Mouse (Mus musculus): Measurements from ENCODE around the gene Adck2. TPM values are rescaled to one million over a fixed set of nuclear protein-coding genes. Genes with fewer than 3 reads are reported as not detected.

Gene Adck2
- polyA plus RNA-seq, 1 experiment from 2014 or later, result 28.4 TPM

DNA sequence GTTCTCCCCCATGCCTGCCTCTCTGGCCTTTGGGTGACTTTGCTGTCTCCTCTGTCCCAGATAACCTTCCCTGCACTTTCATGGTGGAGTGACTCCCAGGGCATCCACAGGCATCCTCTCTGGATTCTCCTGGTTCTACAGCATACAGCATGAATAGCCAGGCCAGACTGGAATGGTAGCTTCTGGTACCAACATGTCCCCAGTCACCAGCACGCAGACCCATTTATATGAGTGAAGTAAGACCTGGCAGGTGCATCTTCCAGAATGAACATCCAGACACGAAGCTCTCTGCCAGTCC, 18.1 kb upstream of the Adck2 start:
- Histone ChIP-seq H3K9me3 (ENCODE audit: control insufficient read depth, low read length) (no peaks in the 10 kb centered on the region), H3K27ac (ENCODE audit: low read depth, low read length) (no peak overlapping the region), H3K4me3 (ENCODE audit: low read depth, low read length) (peak overlapping the region; percentile 83), H3K27me3 (ENCODE audit: control insufficient read depth, insufficient read depth, low read length) (no peaks in the 10 kb centered on the region), H3K9ac (ENCODE audit: low read length) (peak overlapping the region; percentile 95; the same call in 1 of the 2 replicates), H3K36me3 (ENCODE audit: control insufficient read depth, insufficient read depth, low read length) (no peaks in the 10 kb centered on the region; the same call in 1 of the 2 replicates), H3K4me2 (peak overlapping the region; percentile 66), H3K4me1 (ENCODE audit: control insufficient read depth, insufficient read depth, low read length) (peaks cover 36% of the 10 kb centered on the region)
- DNase-seq (ENCODE audit: low spot score, missing footprints) (no peak), ATAC-seq (ENCODE audit: low FRiP score) (no peak)
- 84% methylated on average over 2 of the region's 2 CpGs for WGBS

DNA sequence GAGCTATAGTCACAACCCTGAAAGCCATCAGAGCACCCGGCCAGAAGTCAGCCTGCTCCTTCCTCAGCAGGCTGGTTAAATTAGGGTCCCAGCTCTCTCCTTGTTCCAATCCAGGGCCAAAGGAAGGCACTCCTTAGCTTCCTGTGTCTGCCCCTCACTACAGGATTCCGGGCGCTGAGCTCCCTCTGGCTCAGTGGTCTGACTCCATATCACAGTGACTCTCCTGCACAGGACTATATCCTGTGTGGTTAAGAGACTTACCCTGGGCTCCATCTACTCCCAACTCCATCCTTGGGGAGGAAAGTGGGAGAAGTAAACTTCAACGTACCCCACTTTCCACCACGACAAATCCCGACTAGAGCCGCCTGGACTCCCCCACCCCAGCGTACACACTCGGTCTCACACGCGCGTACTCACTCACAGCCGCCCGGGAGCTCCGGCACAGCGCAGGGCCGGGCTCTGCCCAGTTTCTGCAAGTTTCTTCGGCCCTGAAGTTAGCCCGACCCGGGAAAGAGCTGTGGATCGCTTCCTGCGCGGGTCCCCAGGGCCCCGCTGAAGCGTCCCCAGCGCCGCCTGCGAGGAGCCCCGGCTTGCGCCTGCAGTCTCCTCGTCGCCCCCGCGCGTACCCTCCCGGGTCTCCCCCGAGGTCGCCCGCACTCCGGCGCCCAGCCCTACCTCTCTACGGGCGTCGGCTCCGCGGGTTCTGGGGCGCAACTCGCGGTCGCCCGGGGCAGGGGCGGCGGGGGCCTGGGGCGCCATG, 16.6 kb upstream of the Adck2 start:
- Histone ChIP-seq H3K4me1 (ENCODE audit: control insufficient read depth, insufficient read depth, low read length) (peaks cover 34% of the 10 kb centered on the region), H3K9ac (ENCODE audit: low read length) (peak overlapping the region; percentile 95), H3K9me3 (ENCODE audit: control insufficient read depth, low read length) (no peaks in the 10 kb centered on the region), H3K4me3 (ENCODE audit: low read depth, low read length) (peak overlapping the region; percentile 83), H3K36me3 (ENCODE audit: control insufficient read depth, insufficient read depth, low read length) (no peaks in the 10 kb centered on the region; the same call in 1 of the 2 replicates), H3K4me2 (peak overlapping the region; percentile 66), H3K27me3 (ENCODE audit: control insufficient read depth, insufficient read depth, low read length) (no peaks in the 10 kb centered on the region), H3K27ac (ENCODE audit: low read depth, low read length) (peak overlapping the region; percentile 84)
- under 1% methylated on average over 50 of the region's 54 CpGs for WGBS
- DNase-seq (ENCODE audit: low spot score, missing footprints) (peak; percentile 95), ATAC-seq (ENCODE audit: low FRiP score) (peak; percentile 76)

- Histone ChIP-seq H3K9me3 (ENCODE audit: control insufficient read depth, low read length) (no peaks in the 10 kb centered on the region), H3K4me2 (peak within 1 kb of the TSS; percentile 66), H3K4me1 (ENCODE audit: control insufficient read depth, insufficient read depth, low read length) (peaks cover 29% of the 10 kb centered on the region), H3K27me3 (ENCODE audit: control insufficient read depth, insufficient read depth, low read length) (no peaks in the 10 kb centered on the region), H3K27ac (ENCODE audit: low read depth, low read length) (peak within 1 kb of the TSS; percentile 84), H3K36me3 (ENCODE audit: control insufficient read depth, insufficient read depth, low read length) (no peaks in the 10 kb centered on the region; the same call in 1 of the 2 replicates), H3K4me3 (ENCODE audit: low read depth, low read length) (peak within 1 kb of the TSS; percentile 83), H3K9ac (ENCODE audit: low read length) (peak within 1 kb of the TSS; percentile 95)
- peak; percentile 99 for DNase-seq (ENCODE audit: low spot score, missing footprints)
- ATAC-seq (ENCODE audit: low FRiP score), result peak; percentile 97
- WGBS, result 1% methylated on average over 48 of the region's 50 CpGs
Observed at GRCm38 (mm10) chr6:39557723-39558261, 15.9 kb upstream of the Adck2 start, which contains the start of gene Dennd2a. Gene Dennd2a (minus strand): TSS chr6:39557867.

DNA sequence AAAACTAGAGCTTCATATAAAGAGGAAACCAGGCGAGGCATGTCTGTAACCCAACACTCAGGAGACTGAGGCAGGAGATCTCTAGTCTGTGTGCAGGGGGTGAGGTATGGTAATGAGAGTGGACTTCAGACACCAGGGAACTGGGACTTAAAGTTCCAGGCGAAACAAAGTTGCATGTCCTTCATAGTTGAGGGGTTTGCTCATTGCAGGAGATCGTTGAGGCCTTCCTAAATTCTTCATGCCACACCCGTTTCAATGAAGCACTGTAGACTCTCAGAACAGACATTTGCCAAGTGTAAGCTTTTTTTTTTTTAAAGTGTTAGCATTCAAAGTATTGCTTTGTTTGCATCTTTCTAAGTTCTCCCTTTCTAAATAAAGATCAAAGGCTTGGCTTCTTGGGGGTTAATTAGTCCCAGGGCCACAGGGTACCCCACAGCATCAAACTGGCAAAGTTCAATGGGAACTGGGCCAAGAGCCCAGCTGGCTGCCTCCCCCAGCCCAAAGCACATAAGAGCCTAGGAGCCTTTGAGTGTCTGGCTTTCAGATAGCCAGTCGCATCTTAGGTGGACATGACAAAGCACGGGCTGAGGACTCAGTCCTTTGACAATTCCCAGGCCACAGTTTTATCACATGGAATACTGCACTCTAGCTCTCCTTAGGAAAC, 14.3 kb upstream of the Adck2 start:
- ATAC-seq (ENCODE audit: low FRiP score), result no peak
- 54% methylated on average over 6 of the region's 6 CpGs for WGBS

GRCm38 (mm10) chr6:39562166-39563015, 11.3 kb upstream of the Adck2 start:
- WGBS, result 18% methylated on average over 23 of the region's 23 CpGs
- H3K36me3 ChIP-seq (ENCODE audit: control insufficient read depth, insufficient read depth, low read length), result no peaks in the 10 kb centered on the region; the same call in 1 of the 2 replicates
- DNase-seq (ENCODE audit: low spot score, missing footprints) (peak; percentile 98), ATAC-seq (ENCODE audit: low FRiP score) (peak; percentile 28; the same call in 1 of the 2 replicates)
- no peaks in the 10 kb centered on the region for H3K9me3 ChIP-seq (ENCODE audit: control insufficient read depth, low read length)
- no peak overlapping the region for H3K4me3 ChIP-seq (ENCODE audit: low read depth, low read length)
- no peak overlapping the region for H3K9ac ChIP-seq (ENCODE audit: low read length)
- no peak overlapping the region; the same call in 1 of the 2 replicates for H3K4me2 ChIP-seq
- no peak overlapping the region for H3K27ac ChIP-seq (ENCODE audit: low read depth, low read length)
- H3K27me3 ChIP-seq (ENCODE audit: control insufficient read depth, insufficient read depth, low read length), result no peaks in the 10 kb centered on the region
- H3K4me1 ChIP-seq (ENCODE audit: control insufficient read depth, insufficient read depth, low read length), result peaks cover 11% of the 10 kb centered on the region

More for the DNA sequence above, 14.3 kb upstream of the Adck2 start:
- Histone ChIP-seq H3K27me3 (ENCODE audit: control insufficient read depth, insufficient read depth, low read length) (no peaks in the 10 kb centered on the region), H3K4me1 (ENCODE audit: control insufficient read depth, insufficient read depth, low read length) (peaks cover 28% of the 10 kb centered on the region), H3K4me3 (ENCODE audit: low read depth, low read length) (no peak overlapping the region), H3K4me2 (no peak overlapping the region), H3K9me3 (ENCODE audit: control insufficient read depth, low read length) (no peaks in the 10 kb centered on the region), H3K36me3 (ENCODE audit: control insufficient read depth, insufficient read depth, low read length) (no peaks in the 10 kb centered on the region; the same call in 1 of the 2 replicates), H3K27ac (ENCODE audit: low read depth, low read length) (peak overlapping the region; percentile 30; the same call in 1 of the 2 replicates), H3K9ac (ENCODE audit: low read length) (no peak overlapping the region)
- no peak for DNase-seq (ENCODE audit: low spot score, missing footprints)

GRCm38 (mm10) chr6:39567528-39567927, 6.1 kb upstream of the Adck2 start:
- Histone ChIP-seq H3K4me2 (no peak overlapping the region), H3K27ac (ENCODE audit: low read depth, low read length) (no peak overlapping the region), H3K4me3 (ENCODE audit: low read depth, low read length) (no peak overlapping the region), H3K27me3 (ENCODE audit: control insufficient read depth, insufficient read depth, low read length) (no peaks in the 10 kb centered on the region), H3K9ac (ENCODE audit: low read length) (no peak overlapping the region), H3K9me3 (ENCODE audit: control insufficient read depth, low read length) (no peaks in the 10 kb centered on the region), H3K4me1 (ENCODE audit: control insufficient read depth, insufficient read depth, low read length) (no peaks in the 10 kb centered on the region), H3K36me3 (ENCODE audit: control insufficient read depth, insufficient read depth, low read length) (no peaks in the 10 kb centered on the region)
- 14% methylated on average over 5 of the region's 5 CpGs for WGBS
- peak; percentile 91 for DNase-seq (ENCODE audit: low spot score, missing footprints)
- no peak for ATAC-seq (ENCODE audit: low FRiP score)

GRCm38 (mm10) chr6:39570426-39570825, 3.2 kb upstream of the Adck2 start:
- Histone ChIP-seq H3K27ac (ENCODE audit: low read depth, low read length) (no peak overlapping the region), H3K9ac (ENCODE audit: low read length) (no peak overlapping the region), H3K4me1 (ENCODE audit: control insufficient read depth, insufficient read depth, low read length) (peaks cover 12% of the 10 kb centered on the region), H3K36me3 (ENCODE audit: control insufficient read depth, insufficient read depth, low read length) (no peaks in the 10 kb centered on the region), H3K9me3 (ENCODE audit: control insufficient read depth, low read length) (no peaks in the 10 kb centered on the region), H3K4me2 (no peak overlapping the region), H3K27me3 (ENCODE audit: control insufficient read depth, insufficient read depth, low read length) (no peaks in the 10 kb centered on the region), H3K4me3 (ENCODE audit: low read depth, low read length) (no peak overlapping the region)
- DNase-seq (ENCODE audit: low spot score, missing footprints) (peak; percentile 57), ATAC-seq (ENCODE audit: low FRiP score) (no peak)
- 72% methylated on average over 3 of the region's 3 CpGs for WGBS

DNA sequence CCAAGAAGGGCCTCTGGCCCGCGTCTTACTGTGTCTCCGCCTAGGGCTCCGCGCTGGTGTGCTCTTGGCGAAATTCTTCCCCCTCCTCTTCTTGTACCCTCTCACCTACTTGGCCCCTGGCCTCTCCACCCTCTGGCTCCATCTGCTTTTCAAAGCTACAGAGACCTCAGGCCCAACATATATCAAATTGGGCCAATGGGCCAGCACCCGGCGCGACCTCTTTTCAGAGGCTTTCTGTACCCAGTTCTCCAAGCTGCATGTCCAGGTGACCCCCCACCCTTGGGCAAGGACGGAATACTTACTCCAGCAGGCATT, 839 bp downstream of the Adck2 start:
- H3K27me3 ChIP-seq (ENCODE audit: control insufficient read depth, insufficient read depth, low read length), result no peaks in the 10 kb centered on the region
- WGBS, result 23% methylated on average over 10 of the region's 10 CpGs
- no peaks in the 10 kb centered on the region for H3K9me3 ChIP-seq (ENCODE audit: control insufficient read depth, low read length)
- peak overlapping the region; percentile 89 for H3K27ac ChIP-seq (ENCODE audit: low read depth, low read length)
- no peak for DNase-seq (ENCODE audit: low spot score, missing footprints)
- peak overlapping the region; percentile 67 for H3K4me2 ChIP-seq
- no peaks in the 10 kb centered on the region for H3K36me3 ChIP-seq (ENCODE audit: control insufficient read depth, insufficient read depth, low read length)
- H3K9ac ChIP-seq (ENCODE audit: low read length), result peak overlapping the region; percentile 77
- peak; percentile 4; the same call in 1 of the 2 replicates for ATAC-seq (ENCODE audit: low FRiP score)
- peak overlapping the region; percentile 75 for H3K4me3 ChIP-seq (ENCODE audit: low read depth, low read length)
- H3K4me1 ChIP-seq (ENCODE audit: control insufficient read depth, insufficient read depth, low read length), result peaks cover 12% of the 10 kb centered on the region

All from midbrain, embryonic 11.5 days (tissue).